Mouse (Mus musculus) kidney, postnatal 0 days (tissue): ENCODE results near the gene Arhgef39. TPM values are rescaled to one million over a fixed set of nuclear protein-coding genes. Genes with fewer than 3 reads are reported as not detected.

ENCODE experiments used
- ATAC-seq: fragments of 200-750 bp; cut with Nextera tagmentation; replicated peaks from 2 replicates; pipeline ENCODE4 v1.8.0; 2017; ENCODE audit warnings: low read depth, moderate number of reproducible peaks, moderate TSS enrichment, moderate library complexity; ENCODE audit not compliant: low FRiP score
- DNase-seq: peaks from one replicate; pipeline ENCODE4 v3.0.0-alpha.2; 2016; ENCODE audit warnings: low spot score
- H3K27ac ChIP-seq: fragments of 300-500 bp; sonication (generic); 2 replicates; pipeline ENCODE4 v1.5.1; 2014; ENCODE audit warnings: mild to moderate bottlenecking
- H3K27me3 ChIP-seq: fragments of 300-500 bp; sonication (generic); 2 replicates; pipeline ENCODE4 v1.6.1; 2014; ENCODE audit warnings: low read length, mixed read lengths; ENCODE audit not compliant: insufficient read depth
- H3K36me3 ChIP-seq: fragments of 300-500 bp; sonication (generic); 2 replicates; pipeline ENCODE4 v1.6.1; 2014; ENCODE audit warnings: low read length, mixed read lengths; ENCODE audit not compliant: insufficient read depth
- H3K4me1 ChIP-seq: fragments of 300-500 bp; sonication (generic); replicated peaks from 2 replicates; pipeline ENCODE4 v1.6.1; 2014; ENCODE audit warnings: antibody characterized with exemption, low read length, mixed read lengths; ENCODE audit not compliant: insufficient read depth
- H3K4me2 ChIP-seq: fragments of 300-500 bp; sonication (generic); 2 replicates; pipeline ENCODE4 v1.6.1; 2014; ENCODE audit warnings: mild to moderate bottlenecking, low read length, moderate library complexity, mixed read lengths
- H3K4me3 ChIP-seq: fragments of 300-500 bp; sonication (generic); replicated peaks from 2 replicates; pipeline ENCODE4 v1.5.1; 2014; ENCODE audit warnings: low read depth, low read length
- H3K9ac ChIP-seq: fragments of 300-500 bp; sonication (generic); 2 replicates; pipeline ENCODE4 v1.6.1; 2014; ENCODE audit warnings: low read depth, low read length
- H3K9me3 ChIP-seq: fragments of 300-500 bp; sonication (generic); replicated peaks from 2 replicates; pipeline ENCODE4 v1.6.1; 2016; ENCODE audit warnings: low read length, inconsistent platforms, mixed read lengths
- CTCF ChIP-seq: IDR thresholded peaks from 2 replicates; pipeline ENCODE4 v1.5.1; 2016; ENCODE audit warnings: antibody characterized with exemption, low read depth, mild to moderate bottlenecking, moderate library complexity
- WGBS: fragments of 180-500 bp; shearing (Covaris S2); extraction: QIAGEN DNeasy Blood & Tissue Kit; methylation state at CpG from one replicate; pipeline ENCODE4 v1.1.7; 2014; 5-methylcytosine and 5-hydroxymethylcytosine counted together
- polyA plus RNA-seq: library from polyadenylated mRNA; unstranded; fragments of >200 nt; fragmentation: Nextera tagmentation; extraction: Ambion mirVana; gene quantifications from 2 replicates; pipeline ENCODE4 v1.2.1, GENCODE M21; 2015

Arhgef39 gene
- polyA plus RNA-seq, 1 experiment from 2014 or later: 15.4 TPM

DNA sequence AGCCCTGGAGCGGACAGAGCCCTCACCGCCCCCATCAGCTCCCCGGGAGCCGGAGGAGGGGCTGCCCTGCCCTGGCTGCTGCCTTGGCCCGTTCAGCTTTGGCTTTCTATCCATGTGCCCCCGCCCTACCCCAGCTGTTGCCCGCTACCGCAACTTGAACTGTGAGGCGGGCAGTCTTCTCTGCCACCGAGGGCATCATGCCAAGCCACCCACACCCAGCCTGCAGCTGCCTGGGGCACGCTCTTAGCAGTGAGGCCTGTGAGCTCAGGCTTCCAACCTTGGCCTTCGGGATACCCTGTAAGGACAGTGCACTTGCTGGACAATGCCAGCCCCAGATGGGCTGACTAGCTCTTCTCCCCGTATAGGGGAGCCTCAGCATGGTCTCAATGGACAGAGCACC, 52.2 kb downstream of the Arhgef39 start:
- H3K9me3 ChIP-seq: no peaks in the 10 kb centered on the region
- no peaks in the 10 kb centered on the region for H3K27me3 ChIP-seq
- H3K4me3 ChIP-seq: no peak overlapping the region
- peaks cover 8% of the 10 kb centered on the region; the same call in 1 of the 2 replicates for H3K4me1 ChIP-seq
- DNase-seq (no peak), ATAC-seq (no peak)
- no peak overlapping the region for H3K27ac ChIP-seq
- no peak for TF ChIP-seq CTCF
- H3K36me3 ChIP-seq: peaks cover 30% of the 10 kb centered on the region
- WGBS: 85% methylated on average over 13 of the region's 13 CpGs
- no peak overlapping the region for H3K9ac ChIP-seq
- H3K4me2 ChIP-seq: no peak overlapping the region

Other genes starting within 250 kb of the Arhgef39 start
- gene Atp8b5, start 232.5 kb downstream of the Arhgef39 start, polyA plus RNA-seq: 0.37 and 0.51 TPM in 2 replicates
- 9.6 and 9.7 TPM in 2 replicates for gene Rusc2, start 117.7 kb downstream of the Arhgef39 start, polyA plus RNA-seq
- gene Fam166b, start 70.6 kb downstream of the Arhgef39 start, polyA plus RNA-seq: 0.33 and 0.59 TPM in 2 replicates
- 7.8 and 9.1 TPM in 2 replicates for gene Tesk1, start 57.8 kb downstream of the Arhgef39 start, polyA plus RNA-seq
- gene Cd72, start 45.1 kb downstream of the Arhgef39 start, polyA plus RNA-seq: 2.9 and 5.0 TPM in 2 replicates
- not detected in 2 replicates for gene Sit1, start 16.0 kb downstream of the Arhgef39 start, polyA plus RNA-seq
- gene Ccdc107, start 6.8 kb downstream of the Arhgef39 start, polyA plus RNA-seq: 104 and 107 TPM in 2 replicates
- gene Car9, start 7.3 kb upstream of the Arhgef39 start, polyA plus RNA-seq: 0.48 and 1.3 TPM in 2 replicates
- gene Tpm2, start 24.1 kb upstream of the Arhgef39 start, polyA plus RNA-seq: 164 and 176 TPM in 2 replicates
- gene Creb3, start 62.6 kb upstream of the Arhgef39 start, polyA plus RNA-seq: 74.1 and 76.5 TPM in 2 replicates
- gene Tln1, start 63.0 kb upstream of the Arhgef39 start, polyA plus RNA-seq: 64.9 and 65.8 TPM in 2 replicates
- gene Rgp1, start 79.0 kb upstream of the Arhgef39 start, polyA plus RNA-seq: 15.9 and 17.8 TPM in 2 replicates
- gene Gba2, start 79.2 kb upstream of the Arhgef39 start, polyA plus RNA-seq: 14.2 and 15.9 TPM in 2 replicates
- gene Msmp, start 84.8 kb upstream of the Arhgef39 start, polyA plus RNA-seq: 2.0 and 2.5 TPM in 2 replicates
- gene Npr2, start 132.2 kb upstream of the Arhgef39 start, polyA plus RNA-seq: 7.2 and 8.6 TPM in 2 replicates
- 0.79 and 0.96 TPM in 2 replicates for gene Spag8, start 153.9 kb upstream of the Arhgef39 start, polyA plus RNA-seq
- 236 and 263 TPM in 2 replicates for gene Hint2, start 156.8 kb upstream of the Arhgef39 start, polyA plus RNA-seq
- 2.0 and 2.2 TPM in 2 replicates for gene Tmem8b, start 169.3 kb upstream of the Arhgef39 start, polyA plus RNA-seq
- 2.9 and 3.8 TPM in 2 replicates for gene Fam221b, start 169.4 kb upstream of the Arhgef39 start, polyA plus RNA-seq
- not detected in 2 replicates for gene Olfr70, start 201.1 kb upstream of the Arhgef39 start, polyA plus RNA-seq
- not detected in 2 replicates for gene Olfr71, start 210.6 kb upstream of the Arhgef39 start, polyA plus RNA-seq
- 2.7 and 3.2 TPM in 2 replicates for gene Hrct1, start 227.5 kb upstream of the Arhgef39 start, polyA plus RNA-seq
- 0.40 and 0.43 TPM in 2 replicates for gene Spaar, start 230.3 kb upstream of the Arhgef39 start, polyA plus RNA-seq